Mouse (Mus musculus) frontal cortex, postnatal 14 days (tissue): ENCODE measurements around the gene Echdc3.
A peak's percentile ranks its signal among the peaks of the same experiment; 100 is the strongest.

Experiments used
- DNase-seq, 2 experiments: peaks; one replicate each; pipeline ENCODE4 v3.0.0; 2022; ENCODE audit warnings: low spot score in 2 of 2

The Echdc3 gene

DNA sequence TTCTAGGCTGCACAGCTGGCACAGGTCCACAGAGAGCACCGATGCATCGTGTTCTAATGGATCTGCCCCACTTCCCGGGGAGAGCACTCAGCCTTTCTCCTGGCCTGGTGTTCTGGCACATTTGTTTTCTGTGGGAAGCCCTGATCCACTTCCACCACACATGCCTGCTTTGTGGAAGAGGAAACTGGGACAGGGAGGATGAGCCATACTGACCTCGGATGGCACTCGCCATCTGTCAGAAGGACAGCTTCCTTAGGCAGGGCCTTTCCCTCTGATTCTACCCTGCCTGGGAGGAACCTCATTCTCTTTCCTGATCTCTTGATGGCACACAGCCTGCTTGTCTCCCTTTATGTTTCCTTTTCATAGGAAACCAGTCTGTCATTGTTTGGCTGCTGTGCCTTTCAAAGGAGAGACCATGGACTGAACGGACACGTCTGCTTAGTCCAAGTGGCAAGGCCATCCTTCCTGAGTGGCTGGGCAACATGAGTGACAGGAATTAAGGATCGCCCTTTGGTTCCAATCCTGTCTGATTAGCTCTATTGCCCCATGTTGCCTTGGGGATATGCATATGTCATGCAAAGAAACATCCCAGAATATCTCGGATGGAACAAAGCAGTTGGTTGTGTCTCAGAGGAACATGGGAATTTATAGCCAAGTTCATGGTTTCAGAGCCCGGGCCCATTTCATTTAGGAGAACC, 13.7 kb upstream of the Echdc3 start:
- no peak for DNase-seq

DNA sequence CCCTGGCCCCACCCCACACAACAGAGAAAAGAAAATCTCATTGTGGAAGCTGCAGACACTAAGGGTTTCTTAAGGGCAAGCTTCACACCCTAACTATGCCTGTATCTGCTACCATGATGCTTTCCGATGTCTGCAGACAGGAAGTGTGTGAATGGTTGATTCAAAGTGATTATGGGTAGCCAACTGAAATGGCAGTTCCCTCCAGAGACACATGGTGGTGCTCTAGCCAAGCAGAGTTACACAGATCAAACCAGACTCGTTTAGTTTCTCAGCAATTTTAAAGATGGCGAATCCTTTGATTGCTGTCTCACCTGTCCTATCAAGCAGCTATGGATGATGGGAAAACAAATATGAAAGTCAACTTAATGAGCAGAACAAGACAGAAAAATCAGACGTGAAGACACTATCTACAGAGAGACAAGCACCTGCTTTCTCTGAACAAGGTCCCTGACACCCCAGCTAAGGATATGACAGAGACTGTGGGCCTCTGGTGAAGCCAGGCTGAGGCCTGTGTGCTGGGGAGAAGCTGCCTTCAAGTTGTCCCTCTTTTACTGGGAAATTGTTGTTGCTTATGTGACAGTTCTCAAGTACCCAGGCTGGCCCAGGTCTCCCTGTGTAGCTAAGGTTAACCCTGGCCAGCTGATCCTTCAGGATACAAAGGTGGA, 7.4 kb upstream of the Echdc3 start:
- DNase-seq, result peak; percentile 51 to 82

DNA sequence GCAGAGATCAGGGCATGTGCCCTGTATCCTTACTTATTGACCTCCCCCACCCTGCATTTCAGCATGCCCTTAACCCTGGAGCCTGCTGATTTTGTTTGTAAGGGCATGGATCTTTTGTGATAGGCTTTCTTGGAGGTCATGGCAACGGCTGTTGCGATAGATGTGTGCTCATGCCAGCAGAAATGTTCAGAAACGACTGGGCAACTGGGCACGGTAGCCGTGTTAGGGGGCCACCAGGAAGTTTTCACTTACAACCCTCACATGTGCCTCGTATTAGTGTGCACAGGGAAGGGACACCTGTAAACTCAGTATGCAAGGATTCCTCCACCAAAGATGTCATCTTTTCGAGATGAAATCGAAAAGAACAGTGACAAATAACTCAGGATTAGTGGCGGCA, 508 bp downstream of the Echdc3 start:
- no peak for DNase-seq

DNA sequence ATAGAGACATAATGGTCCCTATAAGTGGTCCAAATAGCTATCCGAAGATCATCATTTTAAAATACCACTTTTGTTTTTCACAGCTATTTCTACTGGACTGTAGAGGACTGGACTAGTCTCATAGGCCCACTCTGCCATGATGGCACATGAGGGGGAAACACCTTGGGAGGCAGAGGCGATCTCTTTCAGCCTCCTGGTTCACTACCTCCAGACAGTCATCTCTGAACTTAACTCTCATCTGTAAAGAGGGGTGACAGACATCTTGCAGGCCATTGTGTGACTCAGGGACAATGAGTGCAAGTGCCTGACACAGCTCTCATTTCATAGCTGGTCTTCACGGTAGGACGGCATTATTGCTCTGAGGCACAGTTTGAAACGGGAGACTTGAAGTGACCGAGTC, 2.0 kb downstream of the Echdc3 start:
- DNase-seq, result no peak

DNA sequence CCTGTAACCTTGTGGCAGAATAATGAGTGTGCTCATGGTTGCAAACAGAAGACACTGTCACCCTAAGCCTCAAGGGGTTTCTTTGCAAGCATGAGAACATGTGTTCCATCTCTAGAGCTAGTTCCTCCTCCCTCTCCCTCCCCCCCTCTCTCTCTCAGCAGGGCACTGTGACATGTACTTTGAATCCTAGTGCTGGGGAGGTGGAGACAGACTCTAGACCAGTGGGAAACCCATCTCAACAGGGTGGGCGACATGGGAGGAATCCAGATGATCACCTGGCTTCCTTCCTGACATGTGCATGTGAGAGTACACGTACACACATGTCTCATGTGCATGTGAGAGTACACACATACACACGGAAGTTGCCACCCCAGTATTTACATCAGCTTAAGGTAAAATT, 3.1 kb downstream of the Echdc3 start:
- DNase-seq, result no peak

DNA sequence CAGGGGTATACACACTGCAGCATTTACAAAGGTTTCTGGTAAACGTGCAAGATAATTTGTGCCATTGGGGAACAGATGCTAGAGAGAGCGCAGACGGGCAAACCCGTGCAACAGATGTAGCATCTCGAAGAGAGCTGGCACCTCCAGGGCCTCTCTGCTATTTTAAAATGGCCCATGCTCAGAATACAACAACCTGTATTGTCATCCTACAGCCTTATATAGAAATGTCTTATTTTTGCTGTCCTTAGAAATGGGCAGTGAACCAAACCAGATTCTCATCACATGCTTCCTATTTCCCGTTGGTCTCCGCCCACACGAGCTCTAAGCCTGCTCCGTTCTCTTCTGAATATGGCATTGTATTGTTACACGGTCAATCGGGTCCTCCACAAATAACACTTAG, 3.7 kb downstream of the Echdc3 start:
- no peak for DNase-seq

DNA sequence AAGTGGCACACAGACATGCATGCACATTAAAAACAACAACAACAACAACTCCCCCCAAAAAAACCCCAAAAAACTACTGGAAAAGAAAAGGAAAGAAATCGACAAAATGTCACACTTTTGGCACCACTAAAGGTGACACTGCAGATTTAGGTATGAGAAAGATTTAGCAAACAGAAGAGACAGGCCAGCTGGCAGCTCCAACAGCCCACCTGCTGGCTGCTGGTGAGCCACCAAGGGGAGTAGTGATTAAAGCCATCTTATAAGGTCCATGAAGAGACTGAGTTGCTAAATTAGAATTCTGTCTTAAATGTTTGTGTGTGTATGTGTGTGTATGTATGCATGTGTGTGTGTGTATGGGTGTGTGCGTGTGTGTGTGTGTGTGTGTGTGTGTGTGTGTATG, 5.1 kb downstream of the Echdc3 start:
- no peak for DNase-seq

DNA sequence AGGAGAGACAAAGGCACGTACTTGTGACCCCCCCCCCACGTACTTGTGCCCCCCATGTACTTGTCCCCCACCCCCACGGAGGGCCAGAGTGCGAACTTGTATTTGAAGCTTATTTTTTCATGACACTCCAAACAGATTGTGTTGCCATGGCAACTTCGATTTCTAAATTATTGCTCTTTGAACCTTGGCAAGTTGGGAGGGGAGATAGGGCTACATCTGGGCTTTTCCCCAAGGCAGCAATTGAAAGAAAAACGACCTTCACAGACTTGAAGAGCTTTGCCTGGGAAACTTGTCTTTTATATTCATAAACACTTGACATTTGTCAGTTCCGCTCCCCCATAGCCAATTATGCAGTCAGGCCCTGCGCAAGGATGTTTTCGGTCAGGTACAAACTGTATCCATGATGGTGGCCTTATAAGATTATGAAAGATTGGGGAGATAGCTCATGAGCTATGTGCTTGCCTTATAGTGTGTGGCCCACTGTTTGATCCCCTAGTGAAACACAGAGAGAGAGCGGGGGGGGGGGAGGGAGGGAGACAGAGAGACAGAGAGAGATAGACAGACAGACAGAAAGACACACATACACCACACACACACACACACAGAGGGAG, 16.4 kb downstream of the Echdc3 start:
- DNase-seq, result no peak

DNA sequence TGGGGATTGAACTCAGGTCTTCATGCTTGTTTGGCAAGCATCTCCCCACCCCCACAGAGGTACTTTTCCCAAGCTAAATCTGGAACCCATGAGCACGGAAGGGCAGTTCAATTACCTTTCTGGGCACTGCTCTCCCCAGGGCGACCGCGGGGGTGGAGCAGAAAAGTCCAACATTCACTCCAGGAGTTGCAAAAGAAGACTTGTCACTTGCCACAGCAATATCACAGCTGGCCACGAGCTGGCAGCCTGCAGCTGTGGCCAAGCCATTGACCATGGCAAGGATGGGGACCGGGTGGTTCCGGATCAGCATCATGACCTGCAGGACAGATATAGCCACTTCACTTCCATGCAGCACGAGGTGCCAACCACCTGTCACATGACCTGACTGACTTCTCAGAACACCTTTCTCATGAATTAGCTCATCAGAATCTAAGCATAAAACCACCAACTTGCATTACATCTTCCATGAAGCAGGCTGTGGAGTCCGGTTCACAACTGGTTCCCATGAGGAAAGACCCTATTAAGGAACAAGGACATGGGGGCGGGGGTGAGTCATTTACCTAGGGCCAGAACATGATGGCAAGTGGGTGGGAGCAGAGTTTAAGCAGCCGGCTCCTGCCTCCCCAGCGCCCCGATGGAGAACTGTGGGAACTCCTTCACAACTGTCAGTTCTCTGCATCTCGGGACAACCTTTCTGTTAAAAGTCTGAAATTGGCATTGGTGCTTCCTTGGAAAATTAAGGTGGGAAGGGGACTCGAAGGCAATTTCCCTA, 17.2 kb downstream of the Echdc3 start:
- DNase-seq, result no peak

DNA sequence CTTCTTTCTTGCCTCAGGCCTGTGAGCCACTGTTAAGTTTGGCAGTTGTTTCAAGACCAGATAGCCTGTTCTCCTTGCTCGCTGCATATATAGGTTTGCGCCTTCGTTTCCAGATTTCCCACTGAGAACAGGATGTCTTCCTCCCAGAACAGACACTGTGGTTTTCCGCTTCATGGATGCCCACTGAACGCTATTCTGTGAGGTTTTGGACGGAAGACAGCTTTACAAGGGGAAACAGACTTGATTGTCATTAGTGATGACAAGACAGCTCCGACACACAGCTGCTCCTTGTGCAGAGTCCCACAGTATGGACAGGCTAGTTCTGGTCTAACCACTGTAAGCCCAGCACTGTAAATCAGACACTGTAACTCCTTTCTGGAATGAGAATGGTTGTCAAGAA, 18.3 kb downstream of the Echdc3 start:
- no peak for DNase-seq

DNA sequence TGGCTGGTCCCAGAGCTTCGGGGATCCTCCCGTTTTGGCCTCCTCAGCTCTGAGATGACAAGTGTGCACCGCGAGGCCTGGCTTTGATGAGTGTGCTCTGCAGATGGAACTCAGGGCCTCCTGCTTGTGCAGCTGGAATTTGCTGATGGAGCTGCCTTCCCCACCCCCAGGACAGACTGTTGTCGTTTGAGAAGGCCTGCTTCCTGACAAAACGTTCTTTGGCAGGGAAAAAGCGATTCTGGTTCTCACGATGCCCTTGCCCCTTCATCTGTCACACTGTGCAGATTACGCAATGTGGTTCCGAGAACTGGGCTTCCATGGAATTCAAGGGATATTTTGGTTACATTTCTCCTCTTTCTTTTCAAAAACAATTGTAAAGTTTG, 19.3 kb downstream of the Echdc3 start:
- no peak for DNase-seq

DNA sequence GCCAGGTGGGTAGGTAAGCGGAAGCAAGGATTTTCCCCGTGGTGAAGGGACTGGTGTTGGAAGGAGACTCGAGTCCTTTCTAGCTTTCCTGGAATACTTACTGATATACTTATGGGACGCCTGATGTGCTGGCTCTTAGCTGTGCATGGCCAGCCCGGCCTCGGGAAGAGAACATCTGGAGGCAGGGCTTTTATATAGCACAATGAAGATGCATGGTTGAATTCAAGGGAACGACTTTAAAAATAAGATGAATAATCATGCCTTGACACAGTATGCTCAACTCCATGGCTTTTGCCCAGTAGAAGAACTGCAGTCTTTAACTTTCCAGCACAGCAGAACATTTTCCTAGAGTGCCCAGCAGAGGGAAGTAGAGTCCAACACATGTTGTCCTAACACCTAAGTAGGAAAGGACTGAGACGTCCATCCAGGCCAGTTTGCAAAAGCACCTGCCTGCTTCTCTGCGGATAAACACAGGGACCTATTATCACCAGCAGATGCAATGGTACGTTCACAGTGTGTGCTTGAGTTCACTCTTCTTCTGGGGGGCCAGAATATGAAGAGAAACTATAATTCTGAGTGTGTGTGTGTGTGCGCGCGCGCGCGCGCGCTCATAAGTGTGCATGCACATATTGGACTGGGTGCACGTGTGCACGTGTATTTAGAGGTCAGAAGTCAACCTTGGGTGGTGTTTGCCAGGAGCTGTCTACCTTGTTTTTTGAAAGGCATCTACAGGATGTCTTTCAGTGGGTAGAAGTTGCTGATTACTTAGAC, 19.8 kb downstream of the Echdc3 start:
- DNase-seq, result peak in 1 of 2 experiments; percentile 63

DNA sequence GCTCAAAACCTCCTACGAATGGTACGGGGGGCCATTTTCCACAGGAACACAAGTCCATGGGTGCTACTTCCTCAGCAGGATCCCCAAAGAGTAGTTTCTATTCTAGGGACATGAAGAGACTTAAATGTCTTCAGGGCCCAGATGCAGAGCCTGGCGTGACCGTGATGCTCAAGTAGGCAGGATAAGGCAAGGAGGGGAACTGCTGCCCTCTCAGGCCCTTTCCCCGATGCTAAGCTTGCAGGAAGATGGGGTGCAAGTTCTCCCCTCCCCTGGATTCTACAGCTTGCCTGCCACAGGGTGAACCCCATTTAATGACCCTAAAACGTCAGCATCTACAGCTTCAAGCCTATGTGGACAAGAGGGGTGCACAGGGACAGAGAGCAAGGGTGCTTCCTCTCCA, 22.8 kb downstream of the Echdc3 start:
- DNase-seq, result no peak

DNA sequence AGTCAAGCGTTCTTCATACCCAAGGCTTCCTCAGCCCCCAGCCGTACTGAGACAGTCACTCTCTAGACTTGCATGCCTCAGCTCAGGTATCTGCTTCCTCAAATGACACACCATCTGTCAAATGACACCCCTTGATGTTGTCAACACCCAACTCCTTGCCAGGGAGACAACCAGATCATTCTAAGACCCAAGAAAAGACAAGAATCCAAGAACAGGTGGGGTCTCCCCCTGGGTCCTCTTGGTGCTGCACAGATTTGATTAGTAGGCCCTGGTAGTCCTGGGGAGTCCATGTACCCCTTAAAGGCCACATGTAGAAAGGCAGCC, 23.2 kb downstream of the Echdc3 start:
- DNase-seq, result no peak

DNA sequence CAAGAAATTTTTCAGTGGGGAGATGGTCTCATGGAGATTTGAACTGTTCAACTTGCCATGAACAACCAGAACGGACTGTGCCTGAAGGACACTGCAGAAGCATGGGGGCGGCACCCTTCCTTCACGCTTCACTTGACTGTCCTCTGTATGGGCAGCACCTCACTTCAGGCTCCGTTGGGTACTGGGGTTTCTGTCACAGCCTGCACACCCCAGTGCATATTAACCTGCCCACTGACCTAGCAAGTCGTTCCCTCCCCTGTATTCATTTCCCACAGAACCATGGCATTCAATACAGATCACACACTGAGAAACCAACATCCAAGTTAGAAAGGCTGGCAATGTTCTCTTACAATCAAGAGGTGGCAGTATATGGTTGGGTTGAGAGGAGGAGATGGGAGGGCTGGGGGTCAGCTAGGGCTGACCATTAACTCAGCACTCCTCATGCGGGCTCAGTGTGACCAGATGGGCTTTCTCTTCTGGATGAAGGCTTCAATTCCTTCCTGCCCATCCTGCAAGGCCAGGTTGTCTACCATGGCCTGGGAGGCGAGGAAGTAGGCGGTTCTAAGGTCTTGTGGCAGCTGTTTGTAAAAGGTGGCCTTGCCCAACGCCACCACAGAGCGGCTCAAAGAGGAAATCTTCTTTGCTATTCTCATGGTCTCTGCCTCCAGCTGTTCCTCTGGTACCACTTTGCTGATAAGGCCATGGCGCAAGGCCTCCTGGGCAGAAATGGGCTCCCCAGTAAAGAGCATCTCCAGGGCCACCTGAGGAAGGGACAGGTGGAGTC, 23.8 kb downstream of the Echdc3 start:
- no peak for DNase-seq

DNA sequence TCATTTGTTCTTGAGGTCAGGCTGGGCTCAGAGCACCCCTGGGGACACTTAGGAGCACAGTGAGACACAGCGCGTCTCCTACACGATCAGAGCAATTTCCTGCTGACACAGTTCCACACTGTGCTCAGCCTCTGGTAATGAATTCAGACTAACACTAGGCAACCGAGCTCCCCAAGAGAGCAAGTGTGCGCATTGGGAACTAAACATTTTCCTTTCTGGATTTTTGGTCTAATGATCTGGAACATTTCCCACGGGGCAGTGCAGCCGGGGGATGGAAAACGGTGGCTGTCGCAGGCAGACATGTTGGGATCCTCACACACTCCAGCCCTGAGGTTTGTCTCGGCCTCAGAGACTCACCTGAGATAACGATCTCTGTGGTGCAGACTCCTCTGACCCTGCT, 25.4 kb downstream of the Echdc3 start:
- no peak for DNase-seq

DNA sequence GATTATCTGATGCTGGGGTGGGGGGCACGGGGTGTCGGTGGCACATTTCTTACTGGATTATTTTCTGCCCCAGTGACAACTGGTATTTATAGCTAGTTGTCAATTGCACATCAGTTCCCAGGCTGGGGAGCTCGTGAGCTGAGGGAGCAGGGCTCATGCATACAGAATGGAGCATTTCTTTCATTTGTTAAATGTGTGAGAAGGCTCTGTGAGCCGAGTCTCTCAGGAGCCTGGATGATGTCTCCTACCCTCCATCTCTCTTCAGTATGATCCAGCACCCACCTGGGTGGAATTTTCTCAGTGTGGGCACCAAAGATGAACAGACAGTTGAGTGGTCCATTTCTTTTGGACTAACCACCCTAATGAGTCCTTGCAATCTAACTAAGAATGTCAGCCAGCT, 25.9 kb downstream of the Echdc3 start:
- DNase-seq, result no peak

DNA sequence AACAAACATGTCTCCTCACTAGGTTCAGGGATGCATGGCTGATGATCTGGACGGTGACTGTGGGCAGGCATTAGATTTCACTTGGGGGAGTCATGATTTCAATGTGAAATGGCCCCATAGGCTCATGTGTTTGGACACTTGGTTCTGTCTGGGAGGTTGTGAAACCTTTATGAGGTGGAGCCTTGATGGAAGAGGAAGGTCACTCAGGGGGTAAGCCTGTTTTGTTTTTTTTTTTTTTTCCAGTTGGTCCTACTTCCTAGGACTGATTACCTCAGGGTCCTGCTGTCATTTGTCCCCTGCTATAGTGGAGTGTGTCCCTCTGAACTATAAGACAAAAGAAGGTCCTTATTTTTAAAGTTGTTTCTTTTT, 33.1 kb downstream of the Echdc3 start:
- DNase-seq, result no peak

DNA sequence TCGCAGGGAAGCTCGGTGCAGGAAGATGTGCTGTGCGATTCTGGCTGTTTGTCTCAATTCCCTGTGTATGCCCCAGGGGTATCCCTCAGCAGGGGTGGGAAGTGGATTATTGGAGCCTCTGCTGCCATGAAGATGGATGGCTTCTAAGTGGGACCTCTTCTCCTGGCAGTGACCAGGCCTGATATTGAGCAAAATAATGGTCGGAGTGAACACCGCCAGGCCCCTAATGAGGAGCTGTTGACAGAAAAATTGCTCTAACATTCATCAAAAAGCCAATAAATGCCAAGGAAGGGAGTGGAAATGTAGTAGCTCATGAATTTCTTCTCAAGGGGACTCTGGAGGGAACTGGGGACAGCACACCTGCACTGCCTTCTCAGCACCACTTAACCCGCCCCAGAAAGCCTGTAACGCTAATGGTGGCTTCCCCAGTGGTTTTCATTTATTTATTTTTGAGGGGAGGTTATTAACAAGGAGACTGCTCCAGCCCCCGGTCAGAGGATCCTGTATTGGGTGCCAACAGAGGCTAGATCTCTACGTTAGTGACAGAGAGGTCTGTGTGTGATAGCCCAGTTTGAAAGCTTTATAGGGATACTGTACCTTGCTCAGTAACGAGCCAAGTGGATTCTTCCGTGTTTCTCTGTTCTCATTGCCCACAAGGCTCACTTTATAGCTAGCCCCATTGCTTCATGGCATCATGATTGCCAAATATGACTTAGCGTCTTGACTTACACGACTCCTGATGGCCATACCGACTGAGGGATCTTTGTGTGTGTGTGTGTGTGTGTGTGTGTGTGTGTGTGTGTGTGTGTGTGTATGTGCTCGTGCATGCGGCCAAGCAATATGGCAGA, 33.7 kb downstream of the Echdc3 start:
- DNase-seq, result no peak

DNA sequence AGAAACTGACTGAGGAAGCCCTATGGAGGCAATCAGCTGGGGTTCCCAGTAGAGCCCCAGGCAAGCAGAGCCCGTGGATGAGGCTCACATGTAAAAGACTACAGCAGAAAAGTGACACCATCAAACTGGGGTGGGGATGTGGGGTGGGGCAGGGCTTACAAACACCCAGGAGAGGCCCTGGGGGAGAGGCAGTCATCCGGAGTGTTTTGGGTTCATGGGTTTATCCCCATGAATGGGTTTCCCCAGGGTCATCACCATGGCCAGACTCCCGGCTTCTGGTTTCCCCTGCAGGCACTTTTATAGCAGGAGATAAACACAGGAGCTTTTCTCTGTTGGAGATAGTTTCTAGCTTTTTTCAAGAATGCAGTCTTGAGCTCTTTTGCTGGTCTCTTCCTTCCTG, 39.8 kb downstream of the Echdc3 start:
- DNase-seq, result no peak
